ENCODE assay signal across 25 mouse cellular contexts in the genomic region with DNA sequence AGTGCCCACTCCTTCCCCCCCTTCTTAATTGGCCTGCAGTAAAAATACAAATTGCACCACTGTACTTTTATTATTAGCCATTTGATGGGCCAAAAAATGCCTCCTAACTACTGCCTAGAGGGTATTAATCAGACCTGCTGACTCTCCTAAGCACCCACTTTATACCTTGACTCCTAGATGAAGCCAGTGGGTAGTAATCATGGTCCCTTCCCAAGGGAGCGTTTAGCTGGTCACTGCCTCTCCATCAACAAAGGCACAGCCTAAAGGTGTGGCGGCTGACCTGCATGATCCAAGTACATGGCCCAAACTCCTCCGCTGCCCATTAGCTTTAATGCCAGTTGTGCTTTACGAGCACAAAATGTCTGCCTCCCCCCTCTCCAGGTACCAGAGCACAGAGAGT.
A peak's percentile ranks its signal among the peaks of the same experiment; 100 is the strongest.
DNase-seq lines count a peak whose midpoint lies in the region; ATAC-seq lines count a peak whose summit lies in the region.
"Had no signal": no experiment of that assay in that cellular context is flagged by ENCODE, and none has a peak within 500 bp of the region (broad histone marks: within the 10 kb centered on the region; RNA-seq: fewer than 3 reads in every experiment).

No protein-coding gene starts in this region.

- H3K27me3 ChIP-seq in midbrain, embryonic 11.5 days (ENCODE audit: control insufficient read depth, insufficient read depth, low read length), result no peaks in the 10 kb centered on the region
- no peaks in the 10 kb centered on the region for H3K27me3 ChIP-seq in midbrain, embryonic 13.5 days
- H3K27me3 ChIP-seq in limb, embryonic 11.5 days (ENCODE audit: control insufficient read depth, insufficient read depth, low read length), result no peaks in the 10 kb centered on the region
- no peaks in the 10 kb centered on the region for H3K27me3 ChIP-seq in neural tube, embryonic 14.5 days (ENCODE audit: control insufficient read depth, insufficient read depth, low read length)
- H3K27me3 ChIP-seq: hindbrain, embryonic 15.5 days; intestine, embryonic 15.5 days; limb, embryonic 15.5 days; liver, embryonic 13.5 days had no signal

- H3K4me3 ChIP-seq in midbrain, embryonic 11.5 days (ENCODE audit: low read depth, low read length), result no peak overlapping the region
- H3K4me3 ChIP-seq in midbrain, embryonic 13.5 days (replicated peaks), result no peak overlapping the region
- no peak overlapping the region for H3K4me3 ChIP-seq in limb, embryonic 11.5 days (ENCODE audit: low read depth, low read length)
- no peak overlapping the region for H3K4me3 ChIP-seq in neural tube, embryonic 14.5 days (ENCODE audit: low read depth, low read length)
- H3K4me3 ChIP-seq: erythroblast, embryonic 14.5 days; hindbrain, embryonic 15.5 days; intestine, embryonic 15.5 days; limb, embryonic 15.5 days; liver, embryonic 13.5 days had no signal

- no peak for ATAC-seq in midbrain, embryonic 11.5 days (ENCODE audit: low FRiP score)
- no peak for ATAC-seq in midbrain, embryonic 13.5 days
- 0 out of 2 replicates have a peak, but pooled peaks have one; percentile 44 for ATAC-seq in limb, embryonic 11.5 days (ENCODE audit: insufficient number of reproducible peaks, low FRiP score, low TSS enrichment, low read depth)
- peak; percentile 68 for ATAC-seq in neural tube, embryonic 14.5 days (ENCODE audit: low read depth)
- ATAC-seq: forebrain, embryonic 16.5 days; intestine, embryonic 15.5 days; lung, postnatal 0 days had no signal

- DNase-seq in kidney, adult 11 months, result peak; percentile 15
- DNase-seq in kidney, adult 18-20 months, result no peak
- peak; percentile 26 for DNase-seq in midbrain, embryonic 11.5 days (ENCODE audit: low spot score, missing footprints)
- DNase-seq in limb, embryonic 11.5 days (ENCODE audit: low spot score), result no peak
- no peak for DNase-seq in spleen, adult 18-20 months
- DNase-seq in cerebellum, postnatal 4 days (ENCODE audit: low spot score in 2 of 2), result no peak
- DNase-seq: adrenal gland, postnatal 25 days; B cell, adult 2 months; cerebellum, adult 11-12 months; cerebellum, adult 9-11 months; gastrocnemius, postnatal 10 days; layer of hippocampus, adult 9-11 months; liver, embryonic 13.5 days; lung, adult 18-20 months; lung, postnatal 4 days; thymus, postnatal 4 days had no signal

- no peak overlapping the region for H3K9ac ChIP-seq in midbrain, embryonic 11.5 days (ENCODE audit: low read length)
- no peak overlapping the region for H3K9ac ChIP-seq in midbrain, embryonic 13.5 days (replicated peaks)
- no peak overlapping the region for H3K9ac ChIP-seq in limb, embryonic 11.5 days (ENCODE audit: low read length)
- no peak overlapping the region for H3K9ac ChIP-seq in neural tube, embryonic 14.5 days (replicated peaks; ENCODE audit: low read depth, low read length)
- H3K9ac ChIP-seq: hindbrain, embryonic 15.5 days; intestine, embryonic 15.5 days; limb, embryonic 15.5 days; liver, embryonic 13.5 days had no signal

- no peaks in the 10 kb centered on the region for H3K36me3 ChIP-seq in midbrain, embryonic 11.5 days (ENCODE audit: control insufficient read depth, insufficient read depth, low read length)
- H3K36me3 ChIP-seq in midbrain, embryonic 13.5 days, result no peaks in the 10 kb centered on the region
- H3K36me3 ChIP-seq in limb, embryonic 11.5 days (ENCODE audit: control insufficient read depth, insufficient read depth, low read length), result no peaks in the 10 kb centered on the region
- H3K36me3 ChIP-seq in neural tube, embryonic 14.5 days (ENCODE audit: control insufficient read depth, insufficient read depth, low read length), result no peaks in the 10 kb centered on the region
- H3K36me3 ChIP-seq: hindbrain, embryonic 15.5 days; intestine, embryonic 15.5 days; limb, embryonic 15.5 days; liver, embryonic 13.5 days had no signal

- no peaks in the 10 kb centered on the region; the same call in 1 of the 2 replicates for H3K4me1 ChIP-seq in midbrain, embryonic 11.5 days (ENCODE audit: control insufficient read depth, insufficient read depth, low read length)
- H3K4me1 ChIP-seq in midbrain, embryonic 13.5 days (replicated peaks), result peaks cover 12% of the 10 kb centered on the region
- H3K4me1 ChIP-seq in limb, embryonic 11.5 days (ENCODE audit: control insufficient read depth, insufficient read depth, low read length), result no peaks in the 10 kb centered on the region; the same call in 1 of the 2 replicates
- H3K4me1 ChIP-seq in neural tube, embryonic 14.5 days (ENCODE audit: control insufficient read depth, insufficient read depth, low read length), result peaks cover 2% of the 10 kb centered on the region; the same call in 1 of the 2 replicates
- H3K4me1 ChIP-seq: intestine, embryonic 15.5 days; liver, embryonic 13.5 days had no signal

- H3K27ac ChIP-seq in midbrain, embryonic 11.5 days (ENCODE audit: low read depth, low read length), result no peak overlapping the region
- H3K27ac ChIP-seq in midbrain, embryonic 13.5 days, result no peak overlapping the region
- no peak overlapping the region for H3K27ac ChIP-seq in limb, embryonic 11.5 days (replicated peaks; ENCODE audit: low read depth, low read length)
- no peak overlapping the region for H3K27ac ChIP-seq in neural tube, embryonic 14.5 days (ENCODE audit: low read depth, low read length)
- H3K27ac ChIP-seq: hindbrain, embryonic 15.5 days; intestine, embryonic 15.5 days; kidney, postnatal 0 days; limb, embryonic 15.5 days; liver, embryonic 13.5 days had no signal

- H3K4me2 ChIP-seq in midbrain, embryonic 11.5 days, result no peak overlapping the region
- H3K4me2 ChIP-seq in midbrain, embryonic 13.5 days (replicated peaks), result no peak overlapping the region
- H3K4me2 ChIP-seq in limb, embryonic 11.5 days (ENCODE audit: low read depth, severe bottlenecking), result no peak overlapping the region
- no peak overlapping the region for H3K4me2 ChIP-seq in neural tube, embryonic 14.5 days (ENCODE audit: low read depth, low read length)
- H3K4me2 ChIP-seq: hindbrain, embryonic 15.5 days; intestine, embryonic 15.5 days; limb, embryonic 15.5 days; liver, embryonic 13.5 days had no signal

- H3K9me3 ChIP-seq in midbrain, embryonic 11.5 days (ENCODE audit: control insufficient read depth, low read length), result no peaks in the 10 kb centered on the region
- H3K9me3 ChIP-seq in midbrain, embryonic 13.5 days, result 0 out of 2 replicates have a peak, but pooled peaks cover 5% of the 10 kb centered on the region
- H3K9me3 ChIP-seq in limb, embryonic 11.5 days (ENCODE audit: control insufficient read depth, low read length), result no peaks in the 10 kb centered on the region
- H3K9me3 ChIP-seq in neural tube, embryonic 14.5 days (ENCODE audit: control insufficient read depth, low read length), result no peaks in the 10 kb centered on the region
- H3K9me3 ChIP-seq: hindbrain, embryonic 15.5 days; intestine, embryonic 15.5 days; limb, embryonic 15.5 days; liver, embryonic 13.5 days had no signal

- WGBS in midbrain, embryonic 11.5 days, result 95% methylated on average over 4 of the region's 4 CpGs
- 83% methylated on average over 4 of the region's 4 CpGs for WGBS in midbrain, embryonic 13.5 days
- WGBS in limb, embryonic 11.5 days, result 46% methylated on average over 4 of the region's 4 CpGs
- WGBS in neural tube, embryonic 14.5 days, result 35% methylated on average over 4 of the region's 4 CpGs

Comparison
In these comparisons a context has a peak if more than half of its experiments do, and no peak if none do; other contexts are left out.
1. DNase-seq: peak in kidney, adult 11 months (single experiment) and midbrain, embryonic 11.5 days (single experiment); none in kidney, adult 18-20 months (single experiment), limb, embryonic 11.5 days (single experiment), spleen, adult 18-20 months (0 of 2) and cerebellum, postnatal 4 days (0 of 2).
2. ATAC-seq: peak in limb, embryonic 11.5 days (single experiment) and neural tube, embryonic 14.5 days (single experiment); none in midbrain, embryonic 11.5 days (single experiment) and midbrain, embryonic 13.5 days (single experiment).